Mouse (Mus musculus) midbrain, embryonic 11.5 days (tissue): Measurements from ENCODE around the gene Cactin. TPM values are rescaled to one million over a fixed set of nuclear protein-coding genes. Genes with fewer than 3 reads are reported as not detected.

Experiments used
- ATAC-seq: fragments of 200-750 bp; cut with Nextera tagmentation; 2 replicates; pipeline ENCODE4 v1.8.0; 2017; ENCODE audit warnings: moderate TSS enrichment, moderate library complexity; ENCODE audit not compliant: low FRiP score
- DNase-seq: peaks from one replicate; pipeline ENCODE4 v3.0.0; 2015; ENCODE audit warnings: low spot score; ENCODE audit errors: missing footprints
- H3K27ac ChIP-seq: fragments of 300-500 bp; sonication (generic); 2 replicates; pipeline ENCODE4 v1.5.1; 2014; ENCODE audit warnings: low read depth, low read length
- H3K27me3 ChIP-seq: fragments of 300-500 bp; sonication (generic); 2 replicates; pipeline ENCODE4 v1.6.1; 2014; ENCODE audit warnings: mild to moderate bottlenecking, low read length, moderate library complexity, mixed read lengths; ENCODE audit not compliant: control insufficient read depth, insufficient read depth
- H3K36me3 ChIP-seq: fragments of 300-500 bp; sonication (generic); 2 replicates; pipeline ENCODE4 v1.6.1; 2014; ENCODE audit warnings: mild to moderate bottlenecking, low read length, moderate library complexity, mixed read lengths; ENCODE audit not compliant: control insufficient read depth, insufficient read depth
- H3K4me1 ChIP-seq: fragments of 300-500 bp; sonication (generic); 2 replicates; pipeline ENCODE4 v1.6.1; 2014; ENCODE audit warnings: low read length; ENCODE audit not compliant: control insufficient read depth, insufficient read depth
- H3K4me2 ChIP-seq: fragments of 300-500 bp; sonication (generic); 2 replicates; pipeline ENCODE4 v1.6.1; 2014; ENCODE audit warnings: mild to moderate bottlenecking, moderate library complexity
- H3K4me3 ChIP-seq: fragments of 300-500 bp; sonication (generic); 2 replicates; pipeline ENCODE4 v1.5.1; 2014; ENCODE audit warnings: low read depth, low read length
- H3K9ac ChIP-seq: fragments of 300-500 bp; sonication (generic); 2 replicates; pipeline ENCODE4 v1.6.1; 2014; ENCODE audit warnings: low read length
- H3K9me3 ChIP-seq: fragments of 300-500 bp; sonication (generic); 2 replicates; pipeline ENCODE4 v1.6.1; 2016; ENCODE audit warnings: low read length; ENCODE audit not compliant: control insufficient read depth
- WGBS: fragments of 180-500 bp; shearing (Covaris S2); extraction: QIAGEN DNeasy Blood & Tissue Kit; methylation state at CpG from one replicate; pipeline ENCODE4 v1.1.7; 2014; 5-methylcytosine and 5-hydroxymethylcytosine counted together
- polyA plus RNA-seq: library from polyadenylated mRNA; unstranded; fragments of >200 nt; fragmentation: Nextera tagmentation; extraction: Ambion mirVana; gene quantifications from 2 replicates; pipeline ENCODE4 v1.2.1, GENCODE M21; 2014

Gene Cactin
- polyA plus RNA-seq, 1 experiment from 2014 or later = 36.8 TPM

GRCm38 (mm10) chr10:81314201-81314600 is 6.7 kb upstream of the Cactin start:
- Histone ChIP-seq H3K4me3 (no peak overlapping the region), H3K4me2 (no peak overlapping the region), H3K27me3 (no peaks in the 10 kb centered on the region; the same call in 1 of the 2 replicates), H3K9me3 (no peaks in the 10 kb centered on the region), H3K27ac (no peak overlapping the region), H3K4me1 (peaks cover 13% of the 10 kb centered on the region), H3K9ac (no peak overlapping the region), H3K36me3 (peaks cover 20% of the 10 kb centered on the region)
- 84% methylated on average over 7 of the region's 7 CpGs for WGBS
- DNase-seq (no peak), ATAC-seq (no peak)

DNA sequence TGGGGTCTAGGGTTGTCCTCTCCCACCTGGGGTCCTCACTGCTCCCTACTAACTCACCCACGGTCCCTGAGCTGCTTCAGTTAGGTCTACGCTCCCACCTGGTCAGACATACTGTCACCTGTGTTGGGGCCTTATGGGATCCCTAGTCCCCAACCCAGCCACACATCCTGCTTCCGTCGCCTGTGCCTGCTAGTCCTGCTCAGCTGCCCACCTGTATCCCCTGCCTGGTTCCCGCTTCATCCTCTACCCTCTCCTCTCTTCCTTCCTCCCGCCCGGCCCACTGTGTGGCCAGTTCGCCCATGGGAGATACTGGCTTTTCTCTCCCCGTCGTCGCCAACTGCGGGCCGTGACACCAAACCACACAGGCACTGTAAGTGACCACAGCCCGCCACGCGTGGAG is 5.3 kb upstream of the Cactin start:
- 94% methylated on average over 16 of the region's 16 CpGs for WGBS
- DNase-seq (no peak), ATAC-seq (no peak)
- H3K9me3 ChIP-seq = no peaks in the 10 kb centered on the region
- no peak overlapping the region for H3K27ac ChIP-seq
- no peak overlapping the region for H3K4me3 ChIP-seq
- H3K27me3 ChIP-seq = no peaks in the 10 kb centered on the region; the same call in 1 of the 2 replicates
- peaks cover 17% of the 10 kb centered on the region for H3K36me3 ChIP-seq
- no peak overlapping the region for H3K4me2 ChIP-seq
- no peak overlapping the region for H3K9ac ChIP-seq
- peaks cover 21% of the 10 kb centered on the region for H3K4me1 ChIP-seq

- H3K4me1 ChIP-seq = peaks cover 22% of the 10 kb centered on the region
- H3K9me3 ChIP-seq = no peaks in the 10 kb centered on the region
- H3K4me3 ChIP-seq = no peak overlapping the region
- H3K27ac ChIP-seq = no peak overlapping the region
- WGBS = 37% methylated on average over 16 of the region's 16 CpGs
- H3K36me3 ChIP-seq = peaks cover 15% of the 10 kb centered on the region
- no peak for DNase-seq
- H3K4me2 ChIP-seq = peak overlapping the region; percentile 15; the same call in 1 of the 2 replicates
- no peaks in the 10 kb centered on the region; the same call in 1 of the 2 replicates for H3K27me3 ChIP-seq
- no peak for ATAC-seq
- H3K9ac ChIP-seq = peak overlapping the region; percentile 40
These were observed 4.4 kb upstream of the Cactin start for GRCm38 (mm10) chr10:81316338-81317060.

- H3K4me3 ChIP-seq = no peak overlapping the region
- peaks cover 29% of the 10 kb centered on the region for H3K4me1 ChIP-seq
- H3K27ac ChIP-seq = no peak overlapping the region
- H3K27me3 ChIP-seq = no peaks in the 10 kb centered on the region; the same call in 1 of the 2 replicates
- DNase-seq (no peak), ATAC-seq (no peak)
- H3K9ac ChIP-seq = no peak overlapping the region; the same call in 1 of the 2 replicates
- no peaks in the 10 kb centered on the region for H3K9me3 ChIP-seq
- 0 out of 2 replicates have a peak overlapping the region, but pooled peaks have one; percentile 15 for H3K4me2 ChIP-seq
- WGBS = 6% methylated on average over 19 of the region's 20 CpGs
- H3K36me3 ChIP-seq = peaks cover 9% of the 10 kb centered on the region
These were observed 3.6 kb upstream of the Cactin start for GRCm38 (mm10) chr10:81317273-81317672.

GRCm38 (mm10) chr10:81318589-81319329 is 2.1 kb upstream of the Cactin start:
- H3K9ac ChIP-seq = no peak overlapping the region

DNA sequence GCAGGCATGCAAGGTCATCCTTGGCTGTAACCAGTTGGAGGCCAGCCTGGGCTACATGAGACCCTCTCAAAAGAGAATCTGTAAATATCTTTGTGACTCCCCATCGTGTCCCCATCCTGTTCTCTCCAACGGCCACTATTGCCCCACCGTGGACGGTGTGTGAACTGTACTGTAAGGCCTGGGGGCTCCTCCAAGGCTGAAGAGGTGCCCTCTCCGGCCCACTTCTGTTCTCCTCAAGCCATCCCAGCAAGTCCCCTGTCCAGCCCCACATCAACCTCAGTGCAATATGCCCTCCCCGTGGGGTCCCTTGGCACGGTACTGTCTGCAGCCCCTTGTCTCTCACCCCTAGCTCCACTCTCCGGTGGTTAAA is 1.6 kb upstream of the Cactin start:
- no peak for DNase-seq
- peak overlapping the region; percentile 79; the same call in 1 of the 2 replicates for H3K27ac ChIP-seq
- peak overlapping the region; percentile 60 for H3K9ac ChIP-seq
- H3K9me3 ChIP-seq = no peaks in the 10 kb centered on the region
- H3K36me3 ChIP-seq = peaks cover 23% of the 10 kb centered on the region
- WGBS = 47% methylated on average over 8 of the region's 8 CpGs
- H3K4me3 ChIP-seq = peak overlapping the region; percentile 94; the same call in 1 of the 2 replicates
- no peaks in the 10 kb centered on the region; the same call in 1 of the 2 replicates for H3K27me3 ChIP-seq
- ATAC-seq = no peak
- H3K4me2 ChIP-seq = peak overlapping the region; percentile 83
- peaks cover 29% of the 10 kb centered on the region for H3K4me1 ChIP-seq

More at GRCm38 (mm10) chr10:81318589-81319329, 2.1 kb upstream of the Cactin start:
- Histone ChIP-seq H3K4me3 (no peak overlapping the region), H3K27me3 (no peaks in the 10 kb centered on the region; the same call in 1 of the 2 replicates), H3K36me3 (peaks cover 17% of the 10 kb centered on the region), H3K4me2 (no peak overlapping the region), H3K27ac (no peak overlapping the region), H3K4me1 (peaks cover 29% of the 10 kb centered on the region), H3K9me3 (no peaks in the 10 kb centered on the region)
- DNase-seq (no peak), ATAC-seq (no peak)
- 94% methylated on average over 13 of the region's 13 CpGs for whole genome bisulfite sequencing

- Histone ChIP-seq H3K9me3 (no peaks in the 10 kb centered on the region), H3K27me3 (no peaks in the 10 kb centered on the region; the same call in 1 of the 2 replicates), H3K4me1 (peaks cover 29% of the 10 kb centered on the region), H3K36me3 (peaks cover 29% of the 10 kb centered on the region), H3K9ac (peak overlapping the region; percentile 60), H3K4me3 (peak overlapping the region; percentile 94), H3K4me2 (peak overlapping the region; percentile 83), H3K27ac (peak overlapping the region; percentile 79)
- DNase-seq = peak; percentile 99
- ATAC-seq = peak; percentile 0; the same call in 1 of the 2 replicates
- 2% methylated on average over 38 of the region's 38 CpGs for WGBS
These were observed 958 bp upstream of the Cactin start for GRCm38 (mm10) chr10:81319741-81320549.

DNA sequence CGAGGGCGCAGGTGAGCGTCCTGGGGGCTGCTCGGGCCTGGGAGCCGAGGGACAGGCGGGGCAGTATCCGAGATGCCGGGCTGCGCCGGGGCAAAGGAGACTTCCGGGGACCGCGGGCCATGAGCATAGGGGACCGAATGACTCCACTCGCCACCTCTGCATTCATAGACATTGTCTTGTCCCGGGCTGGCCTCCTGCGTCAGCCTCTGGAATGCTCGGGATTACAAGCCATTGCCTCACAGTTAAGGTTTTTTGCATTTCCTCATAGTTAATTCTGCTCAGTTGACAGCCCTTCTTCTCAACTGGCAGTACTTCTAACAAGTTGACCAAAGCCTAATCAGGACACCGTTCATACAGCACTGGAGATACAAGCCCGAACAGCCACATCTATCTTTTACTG is 533 bp downstream of the Cactin start:
- 3% methylated on average over 20 of the region's 20 CpGs for WGBS
- Histone ChIP-seq H3K4me1 (peaks cover 26% of the 10 kb centered on the region), H3K27me3 (no peaks in the 10 kb centered on the region; the same call in 1 of the 2 replicates), H3K4me3 (peak overlapping the region; percentile 94), H3K36me3 (peaks cover 41% of the 10 kb centered on the region), H3K9ac (peak overlapping the region; percentile 86), H3K27ac (peak overlapping the region; percentile 79), H3K9me3 (no peaks in the 10 kb centered on the region), H3K4me2 (peak overlapping the region; percentile 83)
- ATAC-seq (no peak; the same call in 1 of the 2 replicates), DNase-seq (no peak)
